ENCODE assay signal across 8 mouse cellular contexts in genomic region chr10:95557337-95557828, GRCm38 (mm10). TPM values are rescaled to one million over a fixed set of nuclear protein-coding genes. Genes with fewer than 3 reads are reported as not detected.
DNase-seq lines count a peak whose midpoint lies in the region; ATAC-seq lines count a peak whose summit lies in the region.

No protein-coding gene starts in this region.

- no peaks in the 10 kb centered on the region for H3K9me3 ChIP-seq in heart, embryonic 12.5 days (replicated peaks)
- H3K9me3 ChIP-seq in liver, embryonic 16.5 days (replicated peaks; ENCODE audit: control insufficient read depth, low read length): no peaks in the 10 kb centered on the region

- no peak overlapping the region for H3K27ac ChIP-seq in heart, embryonic 12.5 days (ENCODE audit: poor library complexity, severe bottlenecking)
- no peak overlapping the region for H3K27ac ChIP-seq in liver, embryonic 16.5 days (ENCODE audit: low read length)

- H3K4me2 ChIP-seq in heart, embryonic 12.5 days: peak overlapping the region; percentile 15; the same call in 1 of the 2 replicates
- H3K4me2 ChIP-seq in liver, embryonic 16.5 days (ENCODE audit: low read depth, low read length): no peak overlapping the region

- peaks cover 14% of the 10 kb centered on the region for H3K36me3 ChIP-seq in heart, embryonic 12.5 days
- H3K36me3 ChIP-seq in liver, embryonic 16.5 days (ENCODE audit: control insufficient read depth, insufficient read depth): peaks cover 31% of the 10 kb centered on the region

- no peaks in the 10 kb centered on the region for H3K27me3 ChIP-seq in heart, embryonic 12.5 days (replicated peaks)
- no peaks in the 10 kb centered on the region for H3K27me3 ChIP-seq in liver, embryonic 16.5 days (ENCODE audit: control insufficient read depth, insufficient read depth, low read depth, low read length)

- ATAC-seq in heart, embryonic 12.5 days (ENCODE audit: insufficient number of reproducible peaks, low FRiP score): peak; percentile 36; the same call in 1 of the 2 replicates
- ATAC-seq in liver, embryonic 16.5 days (ENCODE audit: low read depth): peak; percentile 35; the same call in 1 of the 2 replicates

- H3K9ac ChIP-seq in heart, embryonic 12.5 days: no peak overlapping the region
- no peak overlapping the region for H3K9ac ChIP-seq in liver, embryonic 16.5 days (ENCODE audit: low read depth, low read length)

- no peak for DNase-seq in heart, postnatal 4 days
- DNase-seq in B cell, adult 2 months: peak; percentile 58 to 59
- DNase-seq in T-cell, adult 2 months (ENCODE audit: low spot score): peak; percentile 46
- DNase-seq in left cerebral cortex, adult 11 months (ENCODE audit: low spot score): no peak
- DNase-seq in testis, postnatal 14 days (ENCODE audit: low spot score): no peak
- no peak for DNase-seq in left cerebral cortex, adult 9 months (ENCODE audit: low spot score in 2 of 2)

- no peak overlapping the region for H3K4me3 ChIP-seq in heart, embryonic 12.5 days
- H3K4me3 ChIP-seq in liver, embryonic 16.5 days (ENCODE audit: low read depth, low read length): no peak overlapping the region

- peaks cover 75% of the 10 kb centered on the region for H3K4me1 ChIP-seq in heart, embryonic 12.5 days (replicated peaks)
- H3K4me1 ChIP-seq in liver, embryonic 16.5 days (ENCODE audit: control insufficient read depth, low read depth, low read length): peaks cover 49% of the 10 kb centered on the region

- WGBS in heart, embryonic 12.5 days: 86% methylated on average over 5 of the region's 5 CpGs
- 78% methylated on average over 5 of the region's 5 CpGs for WGBS in liver, embryonic 16.5 days (ENCODE audit: insufficient replicate concordance)

RNA-seq across cellular contexts. Expression of gene Nudt4, which starts 6.6 kb away (rescaled TPM):
- polyA plus RNA-seq in heart, embryonic 12.5 days (2016; fragmentation: Nextera tagmentation; extraction: Ambion mirVana): 152 and 155 TPM in 2 replicates
- 100 to 1,000 TPM; 201 to 218 TPM for total RNA-seq in heart, postnatal 4 days (2021)
- 76.2 and 79.2 TPM in 2 replicates for polyA plus RNA-seq in liver, embryonic 16.5 days (2015; fragmentation: Nextera tagmentation; extraction: Ambion mirVana)

RNA-seq across cellular contexts. Expression of gene Ube2n, which starts 42.4 kb away (rescaled TPM):
- polyA plus RNA-seq in heart, embryonic 12.5 days (2016; fragmentation: Nextera tagmentation; extraction: Ambion mirVana): 266 and 274 TPM in 2 replicates
- 100 to 1,000 TPM; 143 to 146 TPM for total RNA-seq in heart, postnatal 4 days (2021)
- polyA plus RNA-seq in liver, embryonic 16.5 days (2015; fragmentation: Nextera tagmentation; extraction: Ambion mirVana): 103 and 118 TPM in 2 replicates

RNA-seq across cellular contexts. Expression of gene Mrpl42, which starts 55.6 kb away (rescaled TPM):
- 519 and 526 TPM in 2 replicates for polyA plus RNA-seq in heart, embryonic 12.5 days (2016; fragmentation: Nextera tagmentation; extraction: Ambion mirVana)
- total RNA-seq in heart, postnatal 4 days (2021): 100 to 1,000 TPM; 284 to 300 TPM
- 145 and 152 TPM in 2 replicates for polyA plus RNA-seq in liver, embryonic 16.5 days (2015; fragmentation: Nextera tagmentation; extraction: Ambion mirVana)

Comparison
In these comparisons a context has a peak if more than half of its experiments do, and no peak if none do; other contexts are left out.
1. DNase-seq: peak in B cell, adult 2 months (2 of 2) and T-cell, adult 2 months (single experiment); none in heart, postnatal 4 days (single experiment), left cerebral cortex, adult 11 months (single experiment), testis, postnatal 14 days (single experiment) and left cerebral cortex, adult 9 months (0 of 2).